Mouse (Mus musculus) C2C12 (cell line): ENCODE results near the gene Gpr153.
A peak's percentile ranks its signal among the peaks of the same experiment; 100 is the strongest.

ENCODE experiments used
- CEBPB ChIP-seq: IDR thresholded peaks from one replicate; pipeline ENCODE4 v1.6.1; 2011; ENCODE audit warnings: low read depth, mild to moderate bottlenecking, control low read depth, moderate library complexity
- CTCF ChIP-seq: IDR thresholded peaks from one replicate; pipeline ENCODE4 v1.5.1; 2011; ENCODE audit not compliant: control insufficient read depth, insufficient read depth, insufficient read length
- MAX ChIP-seq: IDR thresholded peaks from one replicate; pipeline ENCODE4 v1.6.1; 2011; ENCODE audit warnings: mild to moderate bottlenecking, control low read depth
- MYOG ChIP-seq: IDR thresholded peaks from one replicate; pipeline ENCODE4 v1.6.1; 2011; ENCODE audit not compliant: control insufficient read depth, insufficient read length; ENCODE audit errors: extremely low read depth
- USF1 ChIP-seq: IDR thresholded peaks from one replicate; pipeline ENCODE4 v1.6.1; 2011; ENCODE audit warnings: low read depth, mild to moderate bottlenecking, control low read depth, moderate library complexity

GRCm38 (mm10) chr4:152283186-152283950, 9.3 kb downstream of the Gpr153 start:
- TF ChIP-seq MYOG = no peak
- peak; percentile 94 for TF ChIP-seq CTCF
- no peak for TF ChIP-seq USF1
- no peak for TF ChIP-seq CEBPB
- TF ChIP-seq MAX = no peak
